Mouse (Mus musculus) adrenal gland, adult 18-20 months (tissue): ENCODE measurements around the gene Tbc1d16. TPM values are rescaled to one million over a fixed set of nuclear protein-coding genes. Genes with fewer than 3 reads are reported as not detected.

Experiments used
- microRNA-seq, 2 experiments: library from miRNA; unstranded; fragments of <30 nt; microRNA quantifications; one replicate each; pipeline ENCODE4 v1.2.0; 2021; ENCODE audit warnings: borderline number of aligned reads in 2 of 2
- total RNA-seq, 2 experiments: library from RNA; stranded (reverse); gene quantifications; 1 replicate in 1 of 2; 2 replicates in 1 of 2; pipeline ENCODE4 v1.2.3; 2021

Tbc1d16 gene
- total RNA-seq, 2 experiments from 2014 or later = 17.7 to 30.8 TPM

Small RNA genes within 50 kb of the gene (microRNA-seq; reads per million reads assigned to microRNA genes)
- 4.3 to 5.2 reads per million in 2 experiments for gene Mir6934

Other genes starting within 250 kb of the Tbc1d16 start
- not detected for gene Enpp7, start 240.3 kb downstream of the Tbc1d16 start, total RNA-seq
- 1 to 10 TPM; 3.1 to 6.6 TPM for gene Cbx2, start 205.5 kb downstream of the Tbc1d16 start, total RNA-seq
- gene Cbx8, start 187.5 kb downstream of the Tbc1d16 start, total RNA-seq = 10 to 100 TPM; 12.2 to 16.7 TPM
- 100 to 1,000 TPM; 115 to 163 TPM for gene Cbx4, start 142.3 kb downstream of the Tbc1d16 start, total RNA-seq
- gene Ccdc40, start 73 bp upstream of the Tbc1d16 start, total RNA-seq = 1 to 10 TPM; 1.2 to 1.3 TPM
- gene Gaa, start 39.4 kb upstream of the Tbc1d16 start, total RNA-seq = 100 to 1,000 TPM; 106 to 107 TPM
- 100 to 1,000 TPM; 130 to 134 TPM for gene Eif4a3, start 71.6 kb upstream of the Tbc1d16 start, total RNA-seq
- gene Card14, start 79.3 kb upstream of the Tbc1d16 start, total RNA-seq = under 1 TPM in 1 of 2 experiments, not detected in 1; 0.19 TPM
- 10 to 100 TPM; 11.5 to 17.0 TPM for gene Sgsh, start 127.0 kb upstream of the Tbc1d16 start, total RNA-seq
- gene Slc26a11, start 127.1 kb upstream of the Tbc1d16 start, total RNA-seq = 1 to 10 TPM; 4.8 to 4.9 TPM
- 10 to 100 TPM; 19.1 to 20.6 TPM for gene Rnf213, start 164.6 kb upstream of the Tbc1d16 start, total RNA-seq